Mouse (Mus musculus) CH12.LX (cell line): ENCODE data around the gene Gm20388. TPM values are rescaled to one million over a fixed set of nuclear protein-coding genes. Genes with fewer than 3 reads are reported as not detected.

Source experiments
- DNase-seq: peaks from one replicate; pipeline ENCODE4 v3.0.0-alpha.2; 2013; ENCODE audit errors: extremely low read depth
- H3K27ac ChIP-seq: 2 replicates; pipeline ENCODE4 v1.5.1; 2012; ENCODE audit warnings: low read depth, mild to moderate bottlenecking, control low read depth, moderate library complexity; ENCODE audit not compliant: insufficient read depth
- H3K27me3 ChIP-seq: replicated peaks from 2 replicates; pipeline ENCODE3; 2012; ENCODE audit warnings: inconsistent platforms
- H3K36me3 ChIP-seq, 2 experiments: replicated peaks in 1 of 2; 2 replicates each; pipeline versions ENCODE3 to v1.6.1; 2012; ENCODE audit warnings: inconsistent platforms in 1 of 2, low read length in 1 of 2, mild to moderate bottlenecking in 1 of 2, mixed read lengths in 1 of 2, moderate library complexity in 1 of 2; ENCODE audit not compliant: control insufficient read depth in 1 of 2, insufficient read depth in 1 of 2
- H3K4me1 ChIP-seq, 2 experiments: 2 replicates each; pipeline ENCODE4 v1.6.1; 2012; ENCODE audit warnings: inconsistent platforms in 1 of 2, moderate library complexity in 1 of 2; ENCODE audit not compliant: insufficient read depth in 2 of 2, control insufficient read depth in 1 of 2
- H3K4me2 ChIP-seq: 2 replicates; pipeline ENCODE4 v1.6.1; 2012; ENCODE audit warnings: low read depth, mild to moderate bottlenecking, control low read depth; ENCODE audit not compliant: poor library complexity, insufficient read depth, severe bottlenecking
- H3K4me3 ChIP-seq, 3 experiments: fragments of 150-350 bp in 1 of 3; sonication (generic) in 1 of 3; replicated peaks in 1 of 3; 2 replicates each; pipeline versions ENCODE3 to v1.5.1; 2011 to 2012; ENCODE audit warnings: low read depth in 2 of 3, low read length in 2 of 3, mild to moderate bottlenecking in 2 of 3, moderate library complexity in 2 of 3, control low read depth in 1 of 3, improper control_type of control experiment in 1 of 3, inconsistent platforms in 1 of 3, mixed read lengths in 1 of 3; ENCODE audit not compliant: poor library complexity in 1 of 3
- H3K79me2 ChIP-seq: replicated peaks from 2 replicates; pipeline ENCODE4 v1.6.1; 2012; ENCODE audit warnings: mild to moderate bottlenecking, moderate library complexity; ENCODE audit not compliant: control insufficient read depth, poor library complexity, insufficient read depth, severe bottlenecking; ENCODE audit errors: extremely low read depth
- H3K9ac ChIP-seq: 2 replicates; pipeline ENCODE4 v1.6.1; 2012; ENCODE audit warnings: low read depth, mild to moderate bottlenecking, control low read depth, moderate library complexity; ENCODE audit not compliant: insufficient read depth
- H3K9me3 ChIP-seq: replicated peaks from 2 replicates; pipeline ENCODE3; 2012; ENCODE audit warnings: low read length, inconsistent platforms, mixed read lengths
- BHLHE40 ChIP-seq: IDR thresholded peaks from 2 replicates; pipeline ENCODE4 v1.6.1; 2011; ENCODE audit warnings: mild to moderate bottlenecking, low read depth, low read length, improper control_type of control experiment
- CHD1 ChIP-seq: IDR thresholded peaks from 2 replicates; pipeline ENCODE4 v1.6.1; 2012; ENCODE audit warnings: low read depth, low read length, improper control_type of control experiment, inconsistent platforms
- CHD2 ChIP-seq: IDR thresholded peaks from 2 replicates; pipeline ENCODE4 v1.6.1; 2011; ENCODE audit warnings: low read length, improper control_type of control experiment
- CTCF ChIP-seq, 2 experiments: IDR thresholded peaks in 1 of 2; conservative IDR thresholded peaks in 1 of 2; 2 replicates each; pipeline ENCODE4 v1.5.1; 2011 to 2012; ENCODE audit warnings: low read depth in 2 of 2, low read length in 2 of 2, improper control_type of control experiment in 1 of 2, inconsistent platforms in 1 of 2, mild to moderate bottlenecking in 1 of 2, moderate library complexity in 1 of 2
- E2F4 ChIP-seq: IDR thresholded peaks from 2 replicates; pipeline ENCODE4 v1.6.1; 2011; ENCODE audit warnings: low read depth, low read length, improper control_type of control experiment; ENCODE audit not compliant: insufficient replicate concordance
- EP300 ChIP-seq: IDR thresholded peaks from 2 replicates; pipeline ENCODE4 v1.6.1; 2011; ENCODE audit warnings: low read length, improper control_type of control experiment
- ETS1 ChIP-seq: conservative IDR thresholded peaks from 2 replicates; pipeline ENCODE4 v1.6.1; 2012; ENCODE audit warnings: low read depth, mild to moderate bottlenecking, inconsistent platforms, low read length, improper control_type of control experiment, moderate library complexity
- IRF4 ChIP-seq: IDR thresholded peaks from 2 replicates; pipeline ENCODE4 v1.6.1; 2014; ENCODE audit warnings: low read depth, mild to moderate bottlenecking, inconsistent platforms, low read length, improper control_type of control experiment
- JUN ChIP-seq: IDR thresholded peaks from 2 replicates; pipeline ENCODE4 v1.6.1; 2011; ENCODE audit warnings: low read depth, mild to moderate bottlenecking, low read length, improper control_type of control experiment, moderate library complexity; ENCODE audit not compliant: insufficient read depth
- JUND ChIP-seq: conservative IDR thresholded peaks from 2 replicates; pipeline ENCODE4 v1.6.1; 2011; ENCODE audit warnings: low read depth, low read length, improper control_type of control experiment
- KAT2A ChIP-seq: IDR thresholded peaks from 2 replicates; pipeline ENCODE4 v1.6.1; 2012; ENCODE audit warnings: low read length, improper control_type of control experiment, inconsistent platforms; ENCODE audit not compliant: insufficient replicate concordance
- MAFK ChIP-seq: IDR thresholded peaks from 2 replicates; pipeline ENCODE4 v1.6.1; 2011; ENCODE audit warnings: low read length, improper control_type of control experiment; ENCODE audit not compliant: insufficient replicate concordance
- MAX ChIP-seq: IDR thresholded peaks from 2 replicates; pipeline ENCODE4 v1.6.1; 2011; ENCODE audit warnings: low read length, improper control_type of control experiment
- MEF2A ChIP-seq: IDR thresholded peaks from 2 replicates; pipeline ENCODE4 v1.6.1; 2014; ENCODE audit warnings: low read depth, mild to moderate bottlenecking, inconsistent platforms, low read length, improper control_type of control experiment, borderline replicate concordance
- MXI1 ChIP-seq: IDR thresholded peaks from 2 replicates; pipeline ENCODE4 v1.6.1; 2011; ENCODE audit warnings: mild to moderate bottlenecking, low read depth, low read length, improper control_type of control experiment
- MYC ChIP-seq: IDR thresholded peaks from 2 replicates; pipeline ENCODE4 v1.6.1; 2011; ENCODE audit warnings: low read depth, mild to moderate bottlenecking, improper control_type of control experiment, low read length
- NELFE ChIP-seq: IDR thresholded peaks from 2 replicates; pipeline ENCODE4 v1.6.1; 2011; ENCODE audit warnings: low read depth, low read length, improper control_type of control experiment
- NRF1 ChIP-seq: IDR thresholded peaks from 2 replicates; pipeline ENCODE4 v1.6.1; 2014; ENCODE audit warnings: low read depth, mild to moderate bottlenecking, inconsistent platforms, low read length, improper control_type of control experiment, moderate library complexity
- PAX5 ChIP-seq: IDR thresholded peaks from 2 replicates; pipeline ENCODE4 v1.6.1; 2012; ENCODE audit warnings: low read length, inconsistent platforms, mixed read lengths
- POLR2A ChIP-seq: IDR thresholded peaks from 2 replicates; pipeline ENCODE4 v1.6.1; 2011; ENCODE audit warnings: low read depth, mild to moderate bottlenecking, improper control_type of control experiment, low read length
- POLR2AphosphoS2 ChIP-seq: IDR thresholded peaks from 2 replicates; pipeline ENCODE4 v1.6.1; 2011; ENCODE audit warnings: low read depth, low read length, improper control_type of control experiment
- RAD21 ChIP-seq: IDR thresholded peaks from 2 replicates; pipeline ENCODE4 v1.6.1; 2011; ENCODE audit warnings: low read depth, mild to moderate bottlenecking, low read length, improper control_type of control experiment, moderate library complexity
- RCOR1 ChIP-seq: conservative IDR thresholded peaks from 2 replicates; pipeline ENCODE4 v1.6.1; 2012; ENCODE audit warnings: low read depth, mild to moderate bottlenecking, inconsistent platforms, low read length, improper control_type of control experiment
- SMC3 ChIP-seq: IDR thresholded peaks from 2 replicates; pipeline ENCODE4 v1.6.1; 2011; ENCODE audit warnings: low read depth, low read length, improper control_type of control experiment
- TCF12 ChIP-seq: IDR thresholded peaks from 2 replicates; pipeline ENCODE4 v1.6.1; 2014; ENCODE audit warnings: low read depth, mild to moderate bottlenecking, inconsistent platforms, low read length, improper control_type of control experiment
- UBTF ChIP-seq: IDR thresholded peaks from 2 replicates; pipeline ENCODE4 v1.6.1; 2012; ENCODE audit warnings: low read depth, mild to moderate bottlenecking, inconsistent platforms, low read length, improper control_type of control experiment, moderate library complexity
- USF1 ChIP-seq: IDR thresholded peaks from 2 replicates; pipeline ENCODE4 v1.6.1; 2014; ENCODE audit warnings: low read depth, mild to moderate bottlenecking, inconsistent platforms, low read length, improper control_type of control experiment
- USF2 ChIP-seq: conservative IDR thresholded peaks from 2 replicates; pipeline ENCODE4 v1.6.1; 2011; ENCODE audit warnings: low read depth, low read length, improper control_type of control experiment
- ZC3H11A ChIP-seq: IDR thresholded peaks from 2 replicates; pipeline ENCODE4 v1.6.1; 2012; ENCODE audit warnings: low read depth, mild to moderate bottlenecking, inconsistent platforms, low read length, improper control_type of control experiment
- ZKSCAN1 ChIP-seq: IDR thresholded peaks from 2 replicates; pipeline ENCODE4 v1.6.1; 2012; ENCODE audit warnings: low read depth, inconsistent platforms, low read length, improper control_type of control experiment, borderline replicate concordance
- ZMIZ1 ChIP-seq: IDR thresholded peaks from 2 replicates; pipeline ENCODE4 v1.6.1; 2012; ENCODE audit warnings: low read depth, mild to moderate bottlenecking, inconsistent platforms, low read length, improper control_type of control experiment
- ZNF384 ChIP-seq: IDR thresholded peaks from 2 replicates; pipeline ENCODE4 v1.6.1; 2012; ENCODE audit warnings: low read depth, low read length, improper control_type of control experiment, inconsistent platforms
- dilution Hi-C: fragments of 300-500 bp; cut with MboI; formaldehyde crosslinking; loops from 2 replicates; pipeline ENCODE4 v1.14.3; 2020; ENCODE audit warnings: low sequenced_read_pairs; ENCODE audit not compliant: extremely low pct_unique_long_range_greater_than_20kb, extremely low pct_ligation_motif_present
- in situ Hi-C: fragments of 300-500 bp; cut with MboI; formaldehyde crosslinking; loops from 3 replicates; pipeline ENCODE4 v1.14.3; 2019; ENCODE audit warnings: low sequenced_read_pairs, low pct_ligation_motif_present, low pct_unique_long_range_greater_than_20kb, mixed read lengths
- polyA plus RNA-seq: library from polyadenylated mRNA; unstranded; fragments of >175 nt; gene quantifications from 2 replicates; pipeline ENCODE4 v1.2.1, GENCODE M21; 2012; ENCODE audit warnings: low read depth; ENCODE audit not compliant: insufficient read length
- total RNA-seq, 2 experiments: library from RNA; depleted of rRNA; stranded (reverse); fragments of 300-350 nt in 1 of 2; fragments of >200 nt in 1 of 2; gene quantifications; 2 replicates each; pipeline ENCODE4 v1.2.3; 2012 to 2014

The Gm20388 gene
- total and polyA plus RNA-seq, 3 experiments = 14.8 to 26.3 (median 22.2) TPM

GRCm38 (mm10) chr8:124083611-124084010, 4173.0 kb downstream of the Gm20388 start:
- Histone ChIP-seq H3K9me3 (peaks cover 5% of the 10 kb centered on the region), H3K27ac (no peak overlapping the region), H3K4me1 (peaks cover 36 to 68% of the 10 kb centered on the region in 2 experiments), H3K9ac (no peak overlapping the region), H3K36me3 (no peaks in the 10 kb centered on the region), H3K4me2 (no peak overlapping the region), H3K4me3 (no peak overlapping the region), H3K27me3 (no peaks in the 10 kb centered on the region), H3K79me2 (no peaks in the 10 kb centered on the region)
- TF ChIP-seq JUN (no peak), CTCF (conservative IDR thresholded peaks at IDR 0.05 in 1 of 2, IDR thresholded peaks at IDR 0.05 in 1 of 2; ENCODE audit: low read depth in 2 of 2, low read length in 2 of 2) (peak in 1 of 2 experiments; percentile 63; a peak in 2 of 4 replicates), MYC (no peak), MAX (no peak), ZKSCAN1 (no peak), EP300 (no peak), SMC3 (peak; percentile 63), ZC3H11A (peak; percentile 14; the same call in 1 of the 2 replicates), RAD21 (peak; percentile 56)
- in situ Hi-C loops = loop anchor here (10.0 kb wide), 1 partner anchor 201 kb away; no protein-coding TSS in a partner anchor
- dilution Hi-C loops = no loop called here
- no peak for DNase-seq

GRCm38 (mm10) chr8:124085668-124086067, 4175.0 kb downstream of the Gm20388 start:
- H3K36me3 ChIP-seq = no peaks in the 10 kb centered on the region
- H3K27ac ChIP-seq = peak overlapping the region; percentile 40; the same call in 1 of the 2 replicates
- H3K4me3 ChIP-seq = no peak overlapping the region
- no peak overlapping the region for H3K9ac ChIP-seq
- in situ Hi-C loops = loop anchor here (10.0 kb wide), 1 partner anchor 199 kb away; no protein-coding TSS in a partner anchor
- DNase-seq = peak; percentile 82
- dilution Hi-C loops = no loop called here
- H3K79me2 ChIP-seq = no peaks in the 10 kb centered on the region
- peak overlapping the region; percentile 53 for H3K4me2 ChIP-seq
- H3K9me3 ChIP-seq = peaks cover 5% of the 10 kb centered on the region
- H3K27me3 ChIP-seq = no peaks in the 10 kb centered on the region
- H3K4me1 ChIP-seq = peaks cover 36 to 66% of the 10 kb centered on the region in 2 experiments
- peak; percentile 96 for TF ChIP-seq TCF12
- no peak for TF ChIP-seq CHD2
- no peak for TF ChIP-seq ZC3H11A
- no peak for TF ChIP-seq ZMIZ1
- TF ChIP-seq CTCF (conservative IDR thresholded peaks at IDR 0.05 in 1 of 2, IDR thresholded peaks at IDR 0.05 in 1 of 2; ENCODE audit: low read depth in 2 of 2, low read length in 2 of 2) = no peak
- no peak for TF ChIP-seq CHD1
- TF ChIP-seq UBTF = no peak; the same call in 1 of the 2 replicates
- peak; percentile 86 for TF ChIP-seq RCOR1
- TF ChIP-seq USF2 = no peak
- TF ChIP-seq MEF2A = peak; percentile 75; the same call in 1 of the 2 replicates
- TF ChIP-seq ZNF384 = peak; percentile 99
- peak; percentile 94 for TF ChIP-seq IRF4
- TF ChIP-seq E2F4 = no peak
- TF ChIP-seq BHLHE40 = peak; percentile 83
- no peak for TF ChIP-seq JUN
- TF ChIP-seq ETS1 = peak; percentile 71
- 0 out of 2 replicates have a peak, but pooled peaks have one; percentile 30 for TF ChIP-seq MAX
- TF ChIP-seq POLR2A = no peak
- TF ChIP-seq NRF1 = no peak
- no peak for TF ChIP-seq USF1
- TF ChIP-seq MAFK = peak; percentile 56
- peak; percentile 85 for TF ChIP-seq EP300
- TF ChIP-seq POLR2AphosphoS2 = no peak
- TF ChIP-seq NELFE = no peak
- no peak for TF ChIP-seq PAX5
- TF ChIP-seq SMC3 = no peak
- no peak; the same call in 1 of the 2 replicates for TF ChIP-seq RAD21
- peak; percentile 33; the same call in 1 of the 2 replicates for TF ChIP-seq MXI1
- no peak for TF ChIP-seq KAT2A
- TF ChIP-seq JUND = no peak
